Mouse (Mus musculus): Measurements from ENCODE around the gene Flywch1.

Flywch1 gene

GRCm38 (mm10) chr17:23771284-23772218, at the start of gene Flywch1:
Flywch1 (minus strand) TSS chr17:23771602.
- peak; percentile 99 for DNase-seq (ENCODE audit: low spot score)

- no peak for DNase-seq (ENCODE audit: low spot score)
Measured at GRCm38 (mm10) chr17:23820731-23821130, 49.3 kb upstream of the Flywch1 start.

GRCm38 (mm10) chr17:23819235-23819634, 47.8 kb upstream of the Flywch1 start:
- DNase-seq (ENCODE audit: low spot score) = no peak

- DNase-seq (ENCODE audit: low spot score) = no peak
Measured at GRCm38 (mm10) chr17:23818579-23818978, 47.2 kb upstream of the Flywch1 start.

GRCm38 (mm10) chr17:23815641-23816040, 44.2 kb upstream of the Flywch1 start:
- DNase-seq (ENCODE audit: low spot score) = no peak

- DNase-seq (ENCODE audit: low spot score) = no peak
Measured at GRCm38 (mm10) chr17:23807918-23808317, 36.5 kb upstream of the Flywch1 start.

GRCm38 (mm10) chr17:23806867-23807266, 35.5 kb upstream of the Flywch1 start:
- DNase-seq (ENCODE audit: low spot score) = no peak

- peak; percentile 39 for DNase-seq (ENCODE audit: low spot score)
Measured at GRCm38 (mm10) chr17:23804426-23805085, 33.2 kb upstream of the Flywch1 start.

- DNase-seq (ENCODE audit: low spot score) = peak; percentile 89
Measured at GRCm38 (mm10) chr17:23803366-23804041, 32.1 kb upstream of the Flywch1 start.

GRCm38 (mm10) chr17:23802746-23803365, 31.5 kb upstream of the Flywch1 start:
- peak; percentile 100 for DNase-seq (ENCODE audit: low spot score)

- DNase-seq (ENCODE audit: low spot score) = no peak
Measured at GRCm38 (mm10) chr17:23801627-23802026, 30.2 kb upstream of the Flywch1 start.

GRCm38 (mm10) chr17:23797316-23797715, 25.9 kb upstream of the Flywch1 start:
- no peak for DNase-seq (ENCODE audit: low spot score)

- DNase-seq (ENCODE audit: low spot score) = no peak
Measured at GRCm38 (mm10) chr17:23795323-23795722, 23.9 kb upstream of the Flywch1 start.

GRCm38 (mm10) chr17:23791079-23791357, 19.6 kb upstream of the Flywch1 start:
- DNase-seq (ENCODE audit: low spot score) = no peak

GRCm38 (mm10) chr17:23790269-23791078, 19.1 kb upstream of the Flywch1 start, which contains the start of gene Srrm2:
Srrm2 (plus strand) TSS chr17:23790532.
- no peak for DNase-seq (ENCODE audit: low spot score)

GRCm38 (mm10) chr17:23789749-23790268, 18.4 kb upstream of the Flywch1 start:
- DNase-seq (ENCODE audit: low spot score) = no peak

GRCm38 (mm10) chr17:23788973-23789372, 17.6 kb upstream of the Flywch1 start:
- no peak for DNase-seq (ENCODE audit: low spot score)

GRCm38 (mm10) chr17:23786510-23786931, 15.1 kb upstream of the Flywch1 start:
- DNase-seq (ENCODE audit: low spot score) = peak; percentile 48

- DNase-seq (ENCODE audit: low spot score) = peak; percentile 50
Measured at GRCm38 (mm10) chr17:23785561-23786471, 14.4 kb upstream of the Flywch1 start, which contains the start of gene Flywch2. Flywch2 (minus strand) TSS chr17:23786081.

GRCm38 (mm10) chr17:23783352-23783751, 11.9 kb upstream of the Flywch1 start:
- no peak for DNase-seq (ENCODE audit: low spot score)
